Mouse (Mus musculus) T-helper 1 cell (primary cell): ENCODE measurements around the gene Snrpd3.
"Not testable (repeated sequence)": the region's sequence is repeated elsewhere in the genome, so short reads cannot be mapped to it uniquely, and the experiment has no call there.

Source experiments
- in situ Hi-C: fragments of 300-600 bp; cut with MboI, MseI; formaldehyde crosslinking; loops from one replicate; pipeline ENCODE4 v1.15.1; 2025; ENCODE audit warnings: high pct_unique_total_duplicates

Snrpd3 gene

DNA sequence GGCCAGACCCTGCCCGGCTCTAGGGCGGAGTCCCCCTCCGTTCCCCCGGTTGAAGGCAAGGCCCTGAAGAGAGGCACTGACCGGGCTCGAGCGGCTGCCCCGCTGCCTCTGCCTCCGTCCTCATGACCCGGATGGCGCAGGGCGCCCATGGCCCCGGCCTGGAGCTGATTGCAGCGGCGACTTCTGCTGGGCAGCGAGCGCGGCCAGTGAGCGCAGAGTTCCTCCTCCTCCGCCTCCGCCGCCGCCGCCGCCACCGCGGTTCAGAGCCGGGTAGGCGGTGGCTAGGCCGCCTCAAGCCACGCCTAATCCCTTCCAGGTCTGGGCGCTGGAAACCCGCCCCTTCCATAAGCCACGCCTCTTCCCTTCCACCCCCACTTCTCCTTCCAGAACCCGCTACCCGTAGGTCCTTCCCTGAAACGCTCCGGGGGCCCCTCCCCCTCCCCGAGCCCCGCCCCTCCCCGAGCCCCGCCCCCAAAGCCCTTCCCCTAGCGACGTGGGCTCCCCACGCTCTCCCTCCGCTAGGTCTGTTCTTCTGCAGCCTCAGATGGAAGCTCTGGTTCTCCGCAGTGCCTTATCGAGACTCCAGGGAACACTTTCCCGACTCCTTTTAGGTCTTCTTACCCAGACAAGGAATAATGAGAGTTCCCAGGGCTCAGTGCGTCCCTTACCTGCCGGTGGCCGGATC lies at the start of gene Snrpd3:
Gene Snrpd3, plus strand, starts transcription at position 479 of the 685 bp plus-strand sequence.
- in situ Hi-C loops = no loop called here

DNA sequence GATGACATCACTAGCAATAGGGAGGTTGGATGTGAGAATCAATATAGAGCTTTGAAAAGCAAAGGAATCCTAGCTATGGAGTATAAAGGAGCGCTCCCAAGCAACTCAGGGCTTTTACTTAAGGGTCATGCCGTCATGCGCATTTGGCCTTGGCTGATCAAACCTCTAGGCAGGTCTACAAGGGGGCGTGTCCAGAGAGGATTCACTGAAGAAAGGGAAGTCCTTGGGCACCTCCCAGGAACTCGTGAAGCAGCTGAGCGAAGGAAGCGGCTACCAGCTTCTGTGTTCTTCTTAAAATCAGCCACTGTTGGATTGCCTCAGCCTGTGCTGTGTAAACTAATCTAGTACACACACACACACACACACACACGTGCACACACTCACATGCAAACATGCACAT lies 43.9 kb upstream of the Snrpd3 start:
- in situ Hi-C loops = no loop called here

DNA sequence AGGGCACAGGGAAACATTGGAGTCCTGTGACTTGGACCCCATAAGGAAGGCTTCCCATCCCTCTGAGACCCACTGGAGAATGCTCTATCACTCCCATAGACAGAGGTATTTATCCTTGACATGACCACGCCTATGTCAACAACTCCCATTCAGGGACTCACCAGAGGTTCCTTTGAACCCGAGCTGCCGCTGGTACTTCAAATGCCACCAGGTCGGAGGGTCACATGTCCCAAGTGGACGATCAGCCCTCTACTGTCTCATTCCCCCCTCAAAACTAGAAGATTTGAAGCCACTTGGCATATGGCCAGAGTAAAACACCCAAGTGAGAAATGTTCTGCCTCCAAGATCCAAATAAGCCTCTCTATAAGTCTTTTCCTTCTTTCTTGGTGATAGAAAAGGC lies 42.8 kb upstream of the Snrpd3 start:
- in situ Hi-C loops = no loop called here

DNA sequence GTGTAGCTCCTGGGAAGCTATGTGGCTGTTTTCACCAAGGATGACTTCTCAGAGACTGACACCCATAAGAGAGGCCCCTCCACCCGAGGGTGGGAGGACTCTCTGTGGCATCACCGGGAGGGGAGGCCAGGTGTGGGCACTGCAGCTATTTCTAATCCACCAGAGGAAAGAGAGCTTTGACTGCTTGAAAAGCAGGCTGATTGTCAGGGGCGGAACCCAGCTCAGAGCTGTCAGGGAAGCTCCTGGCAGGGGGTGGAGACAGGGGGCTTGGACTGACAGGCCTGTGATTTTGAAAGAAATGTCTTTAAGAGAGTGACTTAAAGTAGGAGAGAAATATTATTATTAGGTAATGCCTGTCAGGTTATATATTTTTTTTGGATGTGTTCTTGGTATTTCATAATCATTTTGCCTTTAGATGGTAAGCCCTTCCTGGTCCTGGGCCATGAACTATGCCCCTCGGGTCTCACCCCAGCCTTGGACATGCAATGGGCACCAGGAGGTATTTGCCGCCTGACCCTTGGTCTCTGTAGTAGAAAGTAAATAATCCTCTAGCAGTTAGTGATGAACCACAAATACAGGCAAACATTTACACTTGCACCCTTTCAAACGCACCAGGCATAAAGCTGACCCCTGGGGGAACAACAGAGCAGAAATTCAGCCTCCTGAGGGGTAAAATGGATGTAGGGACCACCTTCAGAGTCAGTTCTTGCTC lies 42.1 kb upstream of the Snrpd3 start:
- in situ Hi-C loops = not testable (repeated sequence)

DNA sequence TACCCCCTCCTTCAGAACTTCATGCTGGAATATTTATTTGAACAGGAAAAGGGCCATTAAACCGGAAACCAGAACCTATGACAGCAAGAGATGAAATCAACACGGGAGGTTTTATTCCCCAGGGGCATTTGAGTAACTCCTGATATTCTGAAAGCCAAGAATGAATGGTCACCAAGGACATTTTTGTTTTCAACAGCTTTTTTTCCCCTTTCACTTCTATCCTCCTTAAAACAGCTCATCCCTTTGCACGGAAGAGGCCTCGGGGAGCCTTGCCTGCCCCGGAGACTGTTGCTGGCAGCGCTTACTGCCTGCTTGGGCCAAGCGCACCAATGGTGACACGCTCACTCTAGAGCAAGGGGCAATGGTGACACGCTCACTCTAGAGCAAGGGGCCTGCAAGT lies 40.3 kb upstream of the Snrpd3 start:
- in situ Hi-C loops = no loop called here

DNA sequence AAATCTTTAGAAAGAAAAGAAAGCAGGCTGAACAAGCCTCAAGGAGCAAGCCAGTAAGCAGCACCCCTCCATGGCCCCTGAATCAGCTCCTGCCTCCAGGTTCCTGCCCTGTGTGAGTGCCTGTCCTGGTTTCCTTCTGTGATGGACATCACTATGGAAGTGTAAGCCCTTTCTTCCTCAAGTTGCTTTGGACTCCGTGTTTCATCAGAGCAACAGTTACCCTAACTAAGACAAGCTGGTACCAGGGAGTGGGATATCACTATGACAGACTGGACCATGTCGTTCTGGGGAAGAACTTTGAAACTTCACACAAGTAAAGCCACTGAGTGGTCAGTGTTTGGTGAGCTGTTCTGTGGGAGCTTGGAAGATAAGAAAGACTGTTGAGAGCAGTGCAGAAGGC lies 37.4 kb upstream of the Snrpd3 start:
- in situ Hi-C loops = loop anchor here (5.0 kb wide), 1 partner anchor 33 kb away; no protein-coding TSS in a partner anchor

DNA sequence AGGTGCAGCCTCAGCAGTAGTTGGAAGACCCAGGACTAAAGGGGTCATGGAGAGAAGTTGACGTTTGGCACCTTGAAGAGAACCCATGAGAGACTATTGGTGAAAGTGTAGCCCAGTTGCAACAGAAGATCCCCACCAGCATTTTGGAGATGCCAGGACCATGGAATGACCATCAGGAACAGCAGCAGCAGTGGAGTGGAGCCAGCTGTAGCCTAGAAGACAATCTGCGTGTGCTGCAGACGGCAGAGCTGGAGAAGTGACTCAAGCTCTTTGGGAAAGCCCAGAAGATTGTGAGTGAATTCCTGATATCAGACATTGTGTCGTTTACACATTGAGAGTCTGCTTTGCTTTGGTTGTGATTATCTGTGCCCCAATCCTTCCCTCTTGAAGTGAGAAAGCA lies 35.6 kb upstream of the Snrpd3 start:
- in situ Hi-C loops = loop anchor here (5.0 kb wide), 1 partner anchor 34 kb away; no protein-coding TSS in a partner anchor

DNA sequence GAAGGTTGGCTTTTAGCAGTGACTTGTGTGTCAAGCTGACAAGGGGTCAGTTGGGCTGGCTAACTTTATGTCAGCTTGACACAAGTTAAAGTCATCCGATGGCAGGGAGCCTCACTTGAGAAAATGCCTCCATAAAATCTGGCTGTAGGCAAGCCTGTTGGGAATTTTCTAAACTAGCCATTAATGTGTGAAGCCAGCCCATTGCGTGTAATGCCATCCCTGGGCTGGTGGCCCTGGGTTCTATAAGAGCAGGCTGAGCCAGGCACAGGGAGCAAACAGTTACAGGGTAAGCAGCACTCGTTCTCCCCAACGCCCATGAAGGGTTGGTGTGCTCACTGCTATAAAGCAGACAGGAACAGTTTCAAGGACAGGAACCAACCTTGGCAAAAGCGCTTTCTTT lies 35.1 kb upstream of the Snrpd3 start:
- in situ Hi-C loops = loop anchor here (5.0 kb wide), 1 partner anchor 35 kb away; no protein-coding TSS in a partner anchor

DNA sequence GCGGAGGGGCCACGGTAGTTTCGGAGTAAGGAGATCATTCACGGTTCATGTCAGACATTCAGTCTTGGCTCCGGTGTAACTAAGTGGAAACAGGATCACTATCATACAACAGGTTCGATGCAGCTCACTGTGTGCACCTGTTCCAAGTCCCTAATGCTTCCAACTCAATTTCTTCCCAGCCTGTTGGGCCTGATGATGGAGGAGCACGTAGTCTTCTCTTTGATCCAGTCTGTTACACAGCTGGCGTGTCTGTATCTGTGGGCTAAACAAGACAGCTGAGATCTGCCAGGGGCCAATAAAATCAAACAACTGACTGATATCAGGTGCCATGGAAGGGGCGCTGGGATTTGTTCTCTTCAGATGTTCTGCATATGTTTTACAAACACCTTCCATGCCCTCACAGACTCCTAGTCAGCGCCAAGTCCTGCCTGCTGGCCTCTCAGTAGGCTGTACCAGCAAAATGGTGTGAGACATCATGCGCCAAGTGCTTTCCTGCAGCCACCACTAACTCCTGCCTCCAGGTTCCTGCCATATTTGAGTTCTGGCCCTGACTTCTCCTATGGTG lies 34.4 kb upstream of the Snrpd3 start:
- in situ Hi-C loops = loop anchor here (5.0 kb wide), 1 partner anchor 36 kb away; no protein-coding TSS in a partner anchor

DNA sequence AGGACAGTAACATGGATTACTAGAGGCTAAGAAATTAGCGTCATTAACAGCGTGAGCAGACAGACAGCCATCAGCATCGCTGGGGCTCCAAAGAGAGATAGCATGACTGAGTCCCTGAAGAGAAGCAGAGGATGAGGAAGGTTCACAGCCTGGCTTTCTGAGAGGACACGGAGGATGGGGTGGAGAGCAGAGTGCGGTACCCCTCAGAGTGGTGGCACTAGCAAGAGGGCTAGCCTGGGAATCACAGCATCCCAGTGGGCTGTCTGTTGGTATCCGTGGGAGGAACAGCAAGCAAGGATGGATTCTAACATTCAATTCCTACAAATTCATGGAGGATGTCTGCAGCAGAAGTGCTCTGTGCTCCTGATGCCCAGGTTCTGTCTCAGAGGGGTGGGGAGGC lies 33.3 kb upstream of the Snrpd3 start:
- in situ Hi-C loops = loop anchor here (5.0 kb wide), 1 partner anchor 37 kb away; no protein-coding TSS in a partner anchor

DNA sequence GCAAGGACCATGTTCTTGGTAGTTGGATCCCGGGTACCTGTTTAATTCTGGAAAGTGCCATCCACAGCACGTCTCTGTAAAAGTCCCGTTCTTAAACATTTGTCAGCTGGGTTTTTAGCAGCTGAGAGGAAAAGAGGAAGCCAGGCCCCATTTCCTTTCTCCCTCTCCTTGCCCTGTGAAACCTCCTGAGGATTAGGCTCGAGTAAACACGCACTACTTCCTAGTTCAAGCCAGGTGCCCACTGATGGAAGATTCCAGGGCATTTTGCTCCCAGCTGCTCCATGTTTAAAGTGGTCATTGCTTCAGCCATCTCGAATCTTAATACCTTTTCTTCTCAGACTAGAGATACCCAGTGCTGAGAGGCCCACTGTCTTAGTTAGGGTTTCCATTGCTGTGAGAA lies 32.6 kb upstream of the Snrpd3 start:
- in situ Hi-C loops = loop anchor here (5.0 kb wide), 2 partner anchors 37 to 302 kb away; no protein-coding TSS in a partner anchor

DNA sequence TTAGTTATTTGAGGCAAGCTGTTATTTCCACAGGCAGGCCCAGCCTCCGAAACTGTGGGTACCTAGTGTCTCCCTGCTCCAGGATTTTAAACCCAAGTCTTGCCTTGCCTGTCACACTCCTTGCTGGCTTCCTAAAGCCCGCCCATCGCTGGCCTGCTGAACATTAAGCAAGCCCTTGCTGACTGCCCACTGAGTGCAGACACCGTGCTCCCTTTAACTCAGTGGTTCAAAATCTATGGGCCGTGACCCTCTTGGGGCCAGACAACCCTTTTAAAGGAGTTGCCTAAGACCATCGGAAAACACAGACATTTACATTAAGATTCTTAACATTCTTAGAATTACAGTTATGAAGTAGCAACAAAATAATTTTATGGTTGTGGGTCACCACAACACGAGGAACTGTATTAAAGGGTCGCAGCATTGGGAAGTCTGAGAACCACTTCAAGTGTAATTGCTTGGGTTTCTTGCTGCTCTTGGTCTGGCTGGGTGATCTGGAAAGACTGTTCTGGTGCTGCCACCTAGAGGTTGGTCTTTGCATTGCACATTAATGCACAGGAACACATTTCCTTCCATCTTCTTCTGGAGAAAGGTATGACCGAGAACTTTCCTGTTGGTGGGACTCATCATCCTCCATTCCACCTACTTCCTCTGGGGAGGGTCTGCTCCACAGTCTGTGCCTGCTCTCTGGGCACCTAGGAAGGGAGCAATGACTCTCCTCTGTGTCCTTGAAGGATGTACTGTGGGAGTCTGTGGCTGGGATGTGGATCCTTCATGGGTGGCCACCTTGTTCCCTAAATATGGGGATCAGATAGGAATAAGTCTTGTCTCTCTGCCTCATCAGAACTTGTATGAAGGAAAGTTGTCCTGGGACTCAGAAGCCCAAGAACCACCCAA lies 31.0 kb upstream of the Snrpd3 start:
- in situ Hi-C loops = loop anchor here (5.0 kb wide), 1 partner anchor 304 kb away; no protein-coding TSS in a partner anchor

DNA sequence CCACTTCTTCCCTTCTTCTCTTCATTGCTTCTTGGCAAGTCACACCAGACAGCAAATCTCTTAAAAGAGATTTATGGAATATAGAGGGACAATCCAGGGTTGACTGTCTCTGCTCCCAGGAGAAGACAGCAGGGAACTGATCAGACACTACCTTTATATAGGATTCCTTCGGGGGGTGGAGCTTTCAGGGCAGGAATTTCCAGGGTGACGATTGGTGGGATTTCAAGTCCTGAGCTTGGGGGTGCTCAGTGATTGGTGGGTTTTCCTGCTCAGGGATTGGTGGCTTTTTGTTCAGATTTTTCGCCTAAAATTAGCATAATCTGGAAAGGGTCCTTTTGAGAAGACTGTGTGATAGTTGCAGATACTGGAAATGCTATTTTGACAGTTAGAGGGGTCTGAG lies 30.2 kb upstream of the Snrpd3 start:
- in situ Hi-C loops = loop anchor here (5.0 kb wide), 1 partner anchor 305 kb away; no protein-coding TSS in a partner anchor

DNA sequence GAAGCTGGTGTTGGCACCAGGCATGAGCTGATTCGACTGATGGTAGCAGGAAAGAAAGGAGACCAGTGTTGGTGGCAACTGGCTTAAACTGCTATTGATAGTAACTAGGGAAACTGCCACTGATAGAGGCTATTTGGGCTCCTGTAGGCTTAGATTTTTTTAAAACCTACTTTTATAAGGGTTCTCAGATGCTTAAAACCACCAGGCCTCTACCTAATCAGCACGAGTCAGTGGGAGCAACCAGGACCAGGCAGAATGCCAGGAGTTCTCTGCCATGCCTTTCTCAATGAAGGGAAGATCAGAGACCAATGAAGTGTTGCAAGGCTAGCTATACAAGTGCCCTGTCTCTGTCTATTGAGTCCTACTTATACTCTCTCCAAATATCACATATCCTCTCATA lies 27.8 kb upstream of the Snrpd3 start:
- in situ Hi-C loops = loop anchor here (5.0 kb wide), 1 partner anchor 307 kb away; no protein-coding TSS in a partner anchor

DNA sequence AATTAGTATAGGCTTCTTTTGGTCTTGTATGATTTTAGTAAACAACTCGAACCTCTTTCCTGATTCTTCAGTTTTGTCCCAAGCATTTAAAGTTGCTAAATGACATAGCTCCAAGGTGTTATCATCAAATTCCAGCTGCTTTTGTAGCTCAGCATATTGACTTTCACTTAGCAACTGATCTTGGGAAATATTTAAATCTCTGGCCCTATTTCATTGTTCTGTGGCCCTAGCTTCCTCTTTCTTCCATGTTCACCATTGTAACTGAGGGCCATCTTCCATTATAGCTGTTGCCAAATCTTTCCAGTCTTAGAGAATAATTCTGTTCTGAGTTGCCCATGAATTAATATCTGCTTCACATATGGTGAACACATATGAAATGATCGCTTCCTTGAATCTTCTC lies 26.6 kb upstream of the Snrpd3 start:
- in situ Hi-C loops = no loop called here

DNA sequence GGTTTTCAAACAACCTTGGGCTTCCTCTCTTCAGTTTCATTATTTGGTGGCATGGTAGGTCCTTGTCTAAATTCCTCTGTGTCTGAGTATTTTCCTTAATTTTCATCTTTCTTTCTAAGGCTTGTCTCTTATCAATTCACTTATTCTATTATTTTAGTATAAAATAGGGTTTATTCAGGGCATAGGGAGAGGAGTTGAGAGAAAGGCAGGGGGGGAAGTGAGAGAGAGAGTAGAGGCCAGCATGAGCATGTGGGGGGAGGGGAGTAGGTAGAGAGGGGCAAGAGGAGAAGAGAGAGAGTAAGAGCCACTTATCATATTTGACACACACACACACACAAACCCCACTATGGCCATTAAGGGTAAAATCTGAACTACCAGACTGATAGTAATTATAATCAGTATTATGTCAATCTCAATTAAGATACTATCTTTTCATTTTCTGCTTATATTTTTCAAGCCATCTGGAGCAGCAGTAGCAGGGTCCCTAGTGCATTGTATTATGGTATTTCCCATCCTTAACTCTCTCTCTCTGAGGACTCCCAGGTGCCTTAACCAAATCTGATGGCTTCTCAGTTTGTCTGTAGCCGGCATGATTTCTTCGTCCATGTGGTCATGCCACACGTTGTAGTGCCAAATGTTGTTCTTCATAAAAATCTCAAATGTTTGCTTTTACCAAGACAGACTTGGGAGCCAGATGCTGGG lies 26.0 kb upstream of the Snrpd3 start:
- in situ Hi-C loops = no loop called here

DNA sequence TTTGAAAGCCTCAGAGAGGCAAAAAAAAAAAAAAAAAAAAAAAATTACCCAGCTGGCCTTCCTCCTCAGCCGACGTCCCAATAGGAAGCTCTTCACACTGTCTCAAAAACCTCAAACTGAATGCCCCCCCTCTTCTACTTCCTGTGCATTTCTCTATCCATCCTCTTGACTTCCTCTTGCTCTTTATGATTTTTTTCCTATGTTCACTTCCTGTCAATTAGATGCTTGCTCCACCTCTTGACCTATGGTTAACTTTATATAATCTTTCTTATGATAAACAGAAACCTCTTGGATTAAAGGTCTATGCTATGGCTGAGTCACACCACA lies 25.5 kb upstream of the Snrpd3 start:
- in situ Hi-C loops = no loop called here

DNA sequence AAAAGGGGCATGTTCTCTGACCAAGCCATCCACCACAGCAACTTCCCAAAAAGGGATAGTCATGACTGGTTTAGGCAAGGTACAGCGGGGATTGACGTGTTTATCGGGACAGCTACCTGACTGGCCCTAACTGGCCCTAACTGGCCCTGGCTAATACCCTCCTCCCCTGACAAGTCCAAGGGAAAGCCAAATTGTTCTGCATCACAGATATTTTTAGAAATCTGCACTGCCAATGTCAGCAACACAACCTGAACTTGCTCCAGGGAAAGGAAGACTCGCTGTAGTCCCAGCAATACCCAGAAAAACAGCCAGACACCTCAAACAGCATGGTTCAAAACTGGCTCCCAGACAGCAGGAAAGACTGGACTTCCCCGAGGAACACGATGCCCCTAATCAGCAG lies 22.0 kb upstream of the Snrpd3 start:
- in situ Hi-C loops = no loop called here

DNA sequence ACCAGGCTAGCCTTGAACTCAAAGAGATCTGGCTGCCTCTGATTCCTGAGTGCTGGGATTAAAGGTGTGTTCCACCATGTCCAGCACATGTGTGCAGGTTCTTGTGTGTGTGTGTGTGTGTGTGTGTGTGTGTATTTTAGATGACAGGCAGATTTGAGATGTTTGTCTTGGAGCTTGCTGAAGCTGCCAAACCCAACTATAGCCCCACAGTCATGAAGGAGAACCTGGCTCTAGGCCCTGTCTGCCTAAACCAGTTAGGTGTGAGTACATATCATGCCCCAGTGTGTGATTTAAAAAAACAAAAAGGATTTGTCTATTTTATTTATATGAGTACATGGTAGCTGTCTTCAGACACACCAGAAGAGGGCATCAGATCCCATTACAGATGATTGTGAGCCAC lies 21.4 kb upstream of the Snrpd3 start:
- in situ Hi-C loops = no loop called here

DNA sequence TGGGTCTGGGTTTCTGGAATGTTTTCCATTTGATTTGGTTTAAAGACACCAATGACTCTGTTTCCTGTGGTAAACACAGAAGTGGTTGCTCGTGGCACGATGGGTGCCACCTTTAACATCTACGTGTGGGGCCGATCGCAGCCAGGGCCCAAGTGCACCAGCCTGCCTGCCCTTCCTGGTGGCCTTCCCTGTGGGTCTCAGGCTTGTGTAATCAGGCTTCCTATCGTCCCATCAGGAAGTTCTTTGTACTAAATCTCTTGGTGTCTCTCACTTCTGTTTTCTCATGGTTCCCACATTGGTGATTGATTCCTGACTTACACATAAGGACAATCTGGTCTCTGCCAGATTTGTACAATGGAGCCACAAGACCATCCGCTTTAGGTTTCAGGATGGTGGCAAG lies 18.1 kb upstream of the Snrpd3 start:
- in situ Hi-C loops = not testable (repeated sequence)

DNA sequence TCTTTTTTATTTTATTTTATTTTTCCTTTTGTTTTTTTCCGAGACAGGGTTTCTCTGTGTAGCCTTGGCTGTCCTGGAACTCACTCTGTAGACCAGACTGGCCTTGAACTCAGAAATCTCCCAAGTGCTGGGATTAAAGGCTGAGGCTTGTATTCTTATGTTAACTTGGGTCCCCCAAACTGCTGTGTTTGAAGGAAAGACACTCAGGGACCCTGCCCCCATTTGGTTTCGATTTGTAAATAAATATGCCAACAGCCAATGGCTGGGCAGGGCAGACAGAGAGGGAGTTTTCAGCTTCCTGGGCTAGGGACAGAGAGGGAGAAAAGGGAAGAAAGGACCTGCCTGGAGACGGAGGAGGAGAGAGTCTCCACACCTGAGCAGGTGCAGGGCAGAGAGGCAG lies 17.6 kb upstream of the Snrpd3 start:
- in situ Hi-C loops = no loop called here
